Mouse (Mus musculus) stomach, postnatal 0 days (tissue): ENCODE data around the gene Cdc42ep4.

Experiments
- CTCF ChIP-seq: IDR thresholded peaks from 2 replicates; pipeline ENCODE4 v1.5.1; 2016; ENCODE audit warnings: antibody characterized with exemption, low read depth, mild to moderate bottlenecking, moderate library complexity
- EP300 ChIP-seq: optimal IDR thresholded peaks from 2 replicates; pipeline ENCODE3; 2016; ENCODE audit warnings: antibody characterized with exemption

- TF ChIP-seq CTCF (no peak), EP300 (no peak)
Measured at GRCm38 (mm10) chr11:113799041-113799447, 47.4 kb upstream of the Cdc42ep4 start.
